Mouse (Mus musculus): ENCODE results near the gene Ranbp1. TPM values are rescaled to one million over a fixed set of nuclear protein-coding genes. Genes with fewer than 3 reads are reported as not detected.

The Ranbp1 gene
- total and polyA plus RNA-seq, 3 experiments, result 605 to 1,263 (median 1,124) TPM

DNA sequence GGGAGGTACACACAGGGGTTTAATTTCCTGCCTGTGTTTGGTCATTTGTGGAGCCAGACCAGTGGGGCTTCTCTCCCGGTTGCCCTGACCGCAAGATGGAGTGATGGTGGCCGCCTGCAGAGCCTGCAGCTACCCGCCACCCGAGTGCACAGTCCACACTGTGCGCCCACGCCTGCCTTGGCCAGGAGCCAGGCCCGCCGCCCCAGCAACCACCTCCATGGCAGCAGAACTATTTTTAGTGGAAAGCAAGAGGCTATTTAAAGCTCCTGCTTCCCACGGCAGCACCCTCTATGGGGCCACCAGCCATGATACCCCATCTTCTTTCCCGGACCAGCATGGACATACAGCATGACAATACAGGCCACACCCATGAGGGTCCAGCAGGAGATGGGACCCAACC, 18.9 kb downstream of the Ranbp1 start:
- dilution Hi-C loops (cut with MboI; ENCODE audit: extremely low pct_ligation_motif_present, extremely low pct_unique_long_range_greater_than_20kb, low sequenced_read_pairs), result no loop called here
- Histone ChIP-seq H3K4me1 (ENCODE audit: control insufficient read depth in 1 of 2, insufficient read depth in 2 of 2) (peaks cover 26 to 60% of the 10 kb centered on the region in 2 experiments), H3K27ac (ENCODE audit: insufficient read depth, low read depth) (no peak overlapping the region)

DNA sequence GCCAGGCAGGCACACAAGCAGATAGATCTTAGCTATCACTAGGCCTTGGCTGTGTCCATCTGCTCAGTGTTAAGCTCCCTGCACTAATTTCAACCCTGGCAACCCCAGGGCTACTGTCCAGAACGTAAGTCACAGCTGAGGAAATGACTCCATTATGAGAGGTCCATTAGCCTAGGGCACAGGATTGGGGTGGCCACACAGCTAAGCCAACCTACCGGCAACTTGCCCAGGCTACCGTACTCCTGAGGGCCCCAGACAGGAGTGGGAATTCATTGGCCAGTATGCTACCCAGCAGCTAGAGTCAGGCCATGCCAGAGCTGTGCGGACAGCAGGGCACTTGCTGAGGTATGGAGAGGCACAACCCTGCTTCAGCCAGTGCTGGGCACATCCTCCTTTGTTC, 19.7 kb downstream of the Ranbp1 start:
- no peak for TF ChIP-seq POLR2A (IDR thresholded peaks at IDR 0.05; ENCODE audit: low read depth, low read length)
- no peak for TF ChIP-seq CHD2 (IDR thresholded peaks at IDR 0.05; ENCODE audit: low read length)
- no peak for TF ChIP-seq GABPA (IDR thresholded peaks at IDR 0.05; ENCODE audit: insufficient replicate concordance, low read depth, low read length)
- no peak for TF ChIP-seq USF2 (conservative IDR thresholded peaks at IDR 0.05; ENCODE audit: low read depth, low read length)
- TF ChIP-seq BHLHE40 (IDR thresholded peaks at IDR 0.05; ENCODE audit: low read depth, low read length), result no peak
- TF ChIP-seq MXI1 (IDR thresholded peaks at IDR 0.05; ENCODE audit: low read depth, low read length), result no peak
- no peak for TF ChIP-seq TBP (conservative IDR thresholded peaks at IDR 0.05; ENCODE audit: low read depth, low read length)
- no peak for TF ChIP-seq ZMIZ1 (IDR thresholded peaks at IDR 0.05; ENCODE audit: low read depth, low read length)
- no peak for TF ChIP-seq NELFE (IDR thresholded peaks at IDR 0.05; ENCODE audit: low read depth, low read length)
- no peak for TF ChIP-seq UBTF (IDR thresholded peaks at IDR 0.05; ENCODE audit: low read depth, low read length)
- TF ChIP-seq IRF4 (IDR thresholded peaks at IDR 0.05; ENCODE audit: low read depth, low read length), result no peak
- TF ChIP-seq HCFC1 (IDR thresholded peaks at IDR 0.05; ENCODE audit: low read depth, low read length), result no peak
- no peak for TF ChIP-seq RCOR1 (conservative IDR thresholded peaks at IDR 0.05; ENCODE audit: low read depth, low read length)
- TF ChIP-seq CTCF (conservative IDR thresholded peaks at IDR 0.05 in 1 of 2, IDR thresholded peaks at IDR 0.05 in 1 of 2; ENCODE audit: low read depth in 2 of 2, low read length in 2 of 2), result no peak
- H3K4me3 ChIP-seq (replicated peaks in 1 of 3; ENCODE audit: low read depth in 2 of 3, low read length in 2 of 3, poor library complexity in 1 of 3), result no peak overlapping the region
- no peaks in the 10 kb centered on the region for H3K27me3 ChIP-seq (replicated peaks)
- no peaks in the 10 kb centered on the region for H3K79me2 ChIP-seq (replicated peaks; ENCODE audit: control insufficient read depth, extremely low read depth, insufficient read depth, poor library complexity, severe bottlenecking)
- peaks cover 50 to 70% of the 10 kb centered on the region in 2 experiments for H3K36me3 ChIP-seq (replicated peaks in 1 of 2; ENCODE audit: control insufficient read depth in 1 of 2, insufficient read depth in 1 of 2, low read length in 1 of 2)
- in situ Hi-C loops (cut with MboI; ENCODE audit: low pct_ligation_motif_present, low pct_unique_long_range_greater_than_20kb, low sequenced_read_pairs) (no loop called here), dilution Hi-C loops (cut with MboI; ENCODE audit: extremely low pct_ligation_motif_present, extremely low pct_unique_long_range_greater_than_20kb, low sequenced_read_pairs) (no loop called here)
- H3K27ac ChIP-seq (ENCODE audit: insufficient read depth, low read depth), result no peak overlapping the region
- no peaks in the 10 kb centered on the region for H3K9me3 ChIP-seq (replicated peaks; ENCODE audit: low read length)
- H3K9ac ChIP-seq (ENCODE audit: insufficient read depth, low read depth), result no peak overlapping the region
- DNase-seq (ENCODE audit: extremely low read depth), result no peak
- peaks cover 26 to 54% of the 10 kb centered on the region in 2 experiments for H3K4me1 ChIP-seq (ENCODE audit: control insufficient read depth in 1 of 2, insufficient read depth in 2 of 2)
- H3K4me2 ChIP-seq (ENCODE audit: insufficient read depth, low read depth, poor library complexity, severe bottlenecking), result no peak overlapping the region

More for the DNA sequence above, 18.9 kb downstream of the Ranbp1 start:
- H3K79me2 ChIP-seq (replicated peaks; ENCODE audit: control insufficient read depth, extremely low read depth, insufficient read depth, poor library complexity, severe bottlenecking), result no peaks in the 10 kb centered on the region
- H3K36me3 ChIP-seq (replicated peaks in 1 of 2; ENCODE audit: control insufficient read depth in 1 of 2, insufficient read depth in 1 of 2, low read length in 1 of 2), result peaks cover 42 to 63% of the 10 kb centered on the region in 2 experiments
- H3K9ac ChIP-seq (ENCODE audit: insufficient read depth, low read depth), result no peak overlapping the region
- H3K9me3 ChIP-seq (replicated peaks; ENCODE audit: low read length), result no peaks in the 10 kb centered on the region
- DNase-seq (ENCODE audit: extremely low read depth), result no peak
- no peak overlapping the region for H3K4me3 ChIP-seq (replicated peaks in 1 of 3; ENCODE audit: low read depth in 2 of 3, low read length in 2 of 3, poor library complexity in 1 of 3)
- no peak overlapping the region for H3K4me2 ChIP-seq (ENCODE audit: insufficient read depth, low read depth, poor library complexity, severe bottlenecking)
- H3K27me3 ChIP-seq (replicated peaks), result no peaks in the 10 kb centered on the region
- TF ChIP-seq ZKSCAN1 (IDR thresholded peaks at IDR 0.05; ENCODE audit: borderline replicate concordance, low read depth, low read length) (no peak), TCF12 (IDR thresholded peaks at IDR 0.05; ENCODE audit: low read depth, low read length) (no peak), ZMIZ1 (IDR thresholded peaks at IDR 0.05; ENCODE audit: low read depth, low read length) (no peak), IRF4 (IDR thresholded peaks at IDR 0.05; ENCODE audit: low read depth, low read length) (no peak), CHD1 (IDR thresholded peaks at IDR 0.05; ENCODE audit: low read depth, low read length) (no peak), USF1 (IDR thresholded peaks at IDR 0.05; ENCODE audit: low read depth, low read length) (no peak), RAD21 (IDR thresholded peaks at IDR 0.05; ENCODE audit: low read depth, low read length) (no peak), ETS1 (conservative IDR thresholded peaks at IDR 0.05; ENCODE audit: low read depth, low read length) (no peak), MXI1 (IDR thresholded peaks at IDR 0.05; ENCODE audit: low read depth, low read length) (no peak), SIN3A (IDR thresholded peaks at IDR 0.05; ENCODE audit: low read length) (no peak), PAX5 (IDR thresholded peaks at IDR 0.05; ENCODE audit: low read length) (no peak), POLR2AphosphoS2 (IDR thresholded peaks at IDR 0.05; ENCODE audit: low read depth, low read length) (no peak), GABPA (IDR thresholded peaks at IDR 0.05; ENCODE audit: insufficient replicate concordance, low read depth, low read length) (no peak), MEF2A (IDR thresholded peaks at IDR 0.05; ENCODE audit: borderline replicate concordance, low read depth, low read length) (no peak), JUN (IDR thresholded peaks at IDR 0.05; ENCODE audit: insufficient read depth, low read depth, low read length) (no peak)
- in situ Hi-C loops (cut with MboI; ENCODE audit: low pct_ligation_motif_present, low pct_unique_long_range_greater_than_20kb, low sequenced_read_pairs), result no loop called here
